Mouse (Mus musculus): ENCODE results near the gene St6galnac3.

DNA sequence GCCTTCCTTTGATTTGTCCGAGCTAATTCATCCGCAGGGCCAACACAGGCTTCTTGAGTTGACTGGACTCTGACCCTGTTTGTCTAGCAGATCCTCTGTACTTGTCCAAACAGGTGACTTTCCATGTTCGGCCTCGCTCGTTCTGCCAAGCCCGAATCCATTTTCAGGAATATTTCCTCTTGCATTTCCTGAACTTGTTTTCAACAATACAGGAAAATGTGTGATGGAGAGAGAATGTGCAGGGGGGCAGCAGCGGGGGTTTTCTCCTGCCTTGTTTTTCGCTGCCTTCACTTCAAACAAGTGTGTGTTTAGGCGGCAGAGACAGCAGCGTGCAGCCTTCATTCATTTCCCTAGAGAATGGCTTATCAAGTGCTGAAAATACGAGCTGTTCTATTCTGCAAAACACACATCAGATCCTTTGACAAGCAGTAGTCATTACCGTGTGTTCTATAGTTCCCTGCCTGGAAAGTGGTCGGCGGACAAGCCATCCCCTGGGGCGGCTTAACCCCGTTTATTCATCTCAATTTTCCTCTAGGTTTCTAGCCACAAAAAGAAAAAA, 448.1 kb downstream of the St6galnac3 start:
- no peak for TF ChIP-seq POLR2A (IDR thresholded peaks at IDR 0.05; ENCODE audit: low read depth, low read length)
- no peak for TF ChIP-seq ETS1 (conservative IDR thresholded peaks at IDR 0.05; ENCODE audit: low read depth, low read length)
- TF ChIP-seq GABPA (IDR thresholded peaks at IDR 0.05; ENCODE audit: insufficient replicate concordance, low read depth, low read length): no peak

All from CH12.LX (cell line).